Mouse (Mus musculus): ENCODE results near the gene 6430571L13Rik.

The 6430571L13Rik gene

DNA sequence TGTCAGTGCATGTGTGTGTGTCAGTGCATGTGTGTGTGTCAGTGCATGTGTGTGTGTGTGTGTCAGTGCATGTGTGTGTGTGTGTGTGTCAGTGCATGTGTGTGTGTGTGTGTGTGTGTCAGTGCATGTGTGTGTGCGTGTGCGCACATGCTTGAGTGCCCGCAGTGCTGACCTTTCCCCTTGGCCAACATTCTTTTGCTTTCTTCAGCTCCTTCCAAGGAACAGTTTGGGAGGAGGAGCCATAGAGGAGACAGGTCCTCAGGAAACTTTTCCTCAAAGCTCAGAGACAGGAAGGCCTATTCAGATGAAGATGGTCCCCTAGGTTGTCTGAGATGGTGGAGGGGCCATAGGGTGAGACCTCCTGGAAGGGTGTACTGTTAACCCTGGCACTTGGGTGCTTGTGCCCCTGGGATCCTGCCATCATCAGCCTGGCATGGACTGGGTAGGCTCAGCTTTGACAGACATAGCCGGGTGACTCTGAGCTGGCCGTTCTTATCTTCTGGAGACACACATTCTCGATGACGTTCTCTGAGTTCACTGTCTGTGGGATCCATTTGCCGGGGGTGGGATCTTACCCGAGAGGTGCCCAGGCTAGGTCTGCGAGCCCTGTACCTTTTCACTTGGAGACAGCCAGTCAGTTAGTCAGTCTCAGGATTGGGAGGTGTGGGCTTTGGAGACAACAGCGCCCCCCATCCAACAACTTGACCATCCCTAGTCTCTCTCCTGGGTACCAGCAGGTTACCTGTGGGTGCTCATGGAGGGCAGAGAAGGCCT is 33.1 kb upstream of the 6430571L13Rik start:
- DNase-seq (ENCODE audit: low spot score), result no peak

DNA sequence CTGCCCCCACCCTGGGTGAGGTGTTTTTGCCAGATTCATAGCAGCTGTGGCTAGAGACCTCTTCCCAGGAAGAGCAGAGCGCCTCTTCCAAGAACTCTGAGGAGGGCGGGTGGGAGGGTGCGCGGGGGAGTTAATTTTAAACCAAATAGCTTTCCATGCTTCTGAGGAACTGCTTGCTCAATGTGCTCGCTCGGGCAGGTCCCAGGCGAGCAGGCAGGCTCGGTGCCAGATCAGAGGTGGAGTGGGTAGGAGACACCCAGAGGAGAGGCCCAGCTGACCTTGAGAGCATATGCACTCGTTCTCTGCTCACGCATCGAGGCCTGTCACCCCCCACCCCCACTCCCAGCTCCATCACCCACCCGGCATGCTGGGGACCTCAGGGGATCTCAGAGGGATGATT is 32.5 kb upstream of the 6430571L13Rik start:
- peak; percentile 83 for DNase-seq (ENCODE audit: low spot score)

DNA sequence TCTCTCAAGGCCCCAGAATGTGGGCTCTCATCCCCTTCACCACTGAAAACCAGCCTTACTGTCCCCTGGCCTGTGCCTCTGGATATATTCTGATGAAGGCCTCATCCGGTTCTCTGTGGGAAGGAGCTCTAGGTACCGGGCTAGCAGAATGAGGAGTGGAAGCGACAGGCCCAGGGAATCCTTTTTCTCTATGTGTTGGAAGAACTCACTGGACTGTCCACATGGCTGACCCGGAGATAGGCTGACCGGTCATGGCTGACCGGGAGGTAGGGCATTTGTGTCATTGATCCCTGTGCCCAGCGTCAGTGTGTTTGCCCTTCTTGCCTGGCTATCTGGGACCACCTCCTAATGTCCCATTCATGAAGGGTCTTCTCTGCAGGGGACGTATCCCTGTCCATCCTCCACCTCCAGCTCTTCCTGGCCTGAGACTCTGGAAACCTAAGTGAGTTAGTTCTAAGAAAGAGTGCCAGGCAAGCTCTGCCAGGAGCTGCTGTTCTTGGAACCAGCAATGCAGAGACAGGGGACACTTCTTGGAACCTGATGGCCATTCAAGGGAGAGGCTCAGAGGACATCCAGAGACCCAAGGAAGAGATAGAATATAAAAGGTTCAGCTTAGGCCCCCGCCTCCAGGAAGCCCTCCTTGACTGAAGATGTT is 31.9 kb upstream of the 6430571L13Rik start:
- DNase-seq (ENCODE audit: low spot score), result no peak

DNA sequence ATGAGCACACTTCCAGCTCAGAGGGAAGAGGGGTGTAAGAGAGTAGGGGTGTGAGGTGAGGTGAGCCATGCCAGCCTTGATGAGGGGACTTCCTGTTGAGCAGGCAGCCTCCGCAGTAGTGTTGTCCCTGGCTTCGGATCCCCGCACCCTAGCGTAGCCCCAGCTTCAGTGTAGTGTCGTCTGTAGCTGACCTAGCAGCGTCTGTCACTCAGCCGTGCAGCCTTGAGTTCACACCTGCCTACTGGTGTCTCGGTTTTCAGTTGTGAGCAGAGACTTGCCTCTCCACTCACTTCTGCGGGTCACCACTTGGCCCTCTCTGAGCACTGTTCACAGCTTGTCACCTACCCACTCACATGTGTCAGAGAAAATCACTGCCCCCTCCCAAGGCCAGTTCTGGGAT is 31.2 kb upstream of the 6430571L13Rik start:
- DNase-seq (ENCODE audit: low spot score), result no peak

DNA sequence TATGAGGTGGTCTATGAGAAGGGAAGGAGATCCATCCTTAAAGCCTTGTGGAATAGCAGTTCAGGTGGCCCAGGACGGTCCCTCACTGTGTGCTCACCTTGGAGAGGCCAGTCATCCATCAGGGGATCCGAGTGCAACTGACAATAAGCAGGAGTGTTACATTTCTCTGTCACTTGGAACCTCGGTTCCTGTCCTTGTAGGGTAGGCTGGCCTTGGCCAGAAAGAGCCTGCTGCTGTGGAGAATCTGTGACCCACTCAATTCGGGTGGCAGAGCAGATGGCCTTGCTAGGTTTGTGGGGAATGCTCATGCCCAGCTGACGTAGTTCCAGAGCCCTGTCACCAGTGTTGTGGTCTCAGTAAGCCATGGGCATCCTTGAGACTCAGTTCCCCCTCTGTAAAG is 30.8 kb upstream of the 6430571L13Rik start:
- no peak for DNase-seq (ENCODE audit: low spot score)

DNA sequence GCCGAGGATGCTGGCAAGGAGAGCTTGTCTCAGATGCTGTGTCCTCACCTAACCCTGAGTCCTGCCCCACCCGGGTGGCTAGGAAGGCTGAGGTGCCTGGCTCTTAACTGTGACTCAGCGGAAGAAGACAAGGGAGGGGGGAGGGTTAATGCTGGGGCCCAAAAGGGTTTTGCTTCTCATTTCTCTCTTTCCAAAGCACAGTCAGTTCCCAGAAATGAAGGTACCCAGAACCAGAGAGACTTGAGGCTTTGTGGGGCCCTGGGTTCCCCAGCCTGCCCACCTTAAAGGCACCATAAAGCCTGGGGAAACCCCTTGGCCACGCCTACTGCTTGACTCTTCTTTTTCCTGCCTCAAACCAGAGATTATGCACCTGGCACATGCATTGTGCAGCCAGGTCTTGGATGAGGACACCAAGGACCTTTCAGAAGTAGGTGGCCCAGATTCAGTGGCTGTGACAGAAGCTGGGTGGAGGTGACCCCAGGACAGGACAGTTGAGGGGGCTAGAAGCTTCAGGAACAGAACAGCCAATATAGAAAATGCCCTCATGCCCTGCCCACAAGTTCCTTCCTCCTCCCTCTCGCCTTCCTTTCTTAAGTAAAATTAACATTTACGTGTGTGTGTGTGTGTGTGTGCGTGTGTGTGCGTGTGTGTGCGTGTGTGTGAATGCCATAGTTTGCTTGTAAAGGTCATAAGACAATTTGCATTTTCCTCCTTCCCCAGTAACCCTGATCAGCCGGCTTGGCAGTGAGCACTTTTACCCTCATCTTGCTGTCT is 27.4 kb upstream of the 6430571L13Rik start:
- DNase-seq (ENCODE audit: low spot score), result no peak

DNA sequence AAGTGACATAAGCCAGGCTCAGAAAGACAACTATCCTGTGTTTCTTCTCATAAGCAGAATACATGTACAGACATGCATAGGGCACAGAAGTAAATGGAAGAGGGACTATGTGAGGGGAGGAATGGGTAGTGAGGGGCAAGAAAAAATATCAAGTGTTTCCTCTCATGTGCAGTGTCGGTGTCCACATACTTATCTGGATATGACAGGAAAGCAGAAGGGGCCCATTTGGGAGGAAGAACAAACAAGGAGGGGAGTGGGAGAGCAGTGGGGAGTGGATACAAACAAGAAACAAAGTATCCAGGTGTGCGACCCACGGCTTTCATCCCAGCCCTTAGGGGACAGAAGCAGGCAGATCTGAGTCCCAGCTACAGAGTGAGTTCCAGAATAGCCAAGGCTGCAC is 26.5 kb upstream of the 6430571L13Rik start:
- no peak for DNase-seq (ENCODE audit: low spot score)

DNA sequence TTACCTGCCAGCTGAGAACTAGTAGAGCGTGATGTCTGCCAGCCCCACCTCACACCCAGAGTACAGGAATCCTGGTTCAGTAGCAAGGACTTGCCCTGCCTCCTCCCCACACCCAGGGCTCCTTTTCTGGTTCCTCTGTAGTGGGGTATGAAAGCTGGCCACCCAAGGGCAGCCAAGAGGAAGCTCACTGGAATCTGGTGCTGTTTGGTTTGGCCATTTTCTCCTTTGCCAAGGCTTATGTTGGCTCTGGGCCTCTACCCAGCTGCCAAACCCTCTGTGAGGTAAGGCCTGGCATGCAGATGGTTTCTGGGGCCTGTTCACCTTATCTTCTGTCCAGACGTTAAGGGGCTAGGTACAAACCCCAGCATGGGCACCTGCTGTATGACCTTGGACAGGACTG is 24.6 kb upstream of the 6430571L13Rik start:
- no peak for DNase-seq (ENCODE audit: low spot score)

DNA sequence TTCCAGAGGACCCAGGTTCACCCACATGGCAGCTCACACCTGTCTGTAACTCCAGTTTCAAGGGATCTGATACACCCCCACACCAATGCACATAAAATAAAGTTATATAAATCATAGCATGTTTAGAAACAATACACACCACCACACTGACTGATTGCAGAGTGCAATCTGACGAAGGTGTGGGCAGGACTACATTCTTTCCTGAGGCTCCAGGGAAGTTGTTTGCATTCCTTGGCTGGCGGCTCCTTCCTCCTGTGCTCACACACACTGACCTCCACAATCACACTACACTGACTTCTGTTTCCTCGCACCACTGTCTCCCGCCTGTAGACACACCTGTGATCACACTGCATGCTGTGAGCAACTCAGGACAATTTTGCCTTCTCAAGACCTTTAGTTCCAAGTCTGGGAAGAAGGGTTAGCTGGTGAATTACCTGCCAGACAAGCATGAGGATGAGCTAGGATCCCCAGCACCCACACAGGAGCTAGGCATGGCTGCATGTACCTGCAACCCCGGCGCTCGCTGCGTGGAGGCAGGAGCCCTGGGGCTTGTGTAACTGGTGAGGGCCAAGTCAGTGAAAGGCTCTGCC is 17.8 kb upstream of the 6430571L13Rik start:
- no peak for DNase-seq (ENCODE audit: low spot score)

DNA sequence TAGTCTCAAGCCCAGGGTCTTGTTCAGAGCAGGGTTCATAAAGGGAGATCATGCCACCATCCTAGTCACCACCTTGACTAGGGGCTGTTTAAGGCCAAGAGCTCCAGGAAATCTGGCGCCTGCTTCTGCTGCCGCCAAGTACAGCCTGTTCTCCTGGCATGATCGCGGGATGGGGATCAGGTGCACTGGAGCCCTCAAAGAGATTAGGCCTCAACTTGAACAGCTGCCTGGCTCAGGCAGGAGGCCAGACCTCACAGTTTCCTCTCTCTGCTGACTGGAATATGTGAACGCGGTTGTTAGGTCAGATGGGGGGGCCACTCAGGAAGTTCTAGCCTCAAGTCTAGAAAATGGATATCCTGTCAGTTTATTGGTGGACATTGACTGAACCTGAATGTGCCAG is 16.8 kb upstream of the 6430571L13Rik start:
- peak; percentile 27 for DNase-seq (ENCODE audit: low spot score)

DNA sequence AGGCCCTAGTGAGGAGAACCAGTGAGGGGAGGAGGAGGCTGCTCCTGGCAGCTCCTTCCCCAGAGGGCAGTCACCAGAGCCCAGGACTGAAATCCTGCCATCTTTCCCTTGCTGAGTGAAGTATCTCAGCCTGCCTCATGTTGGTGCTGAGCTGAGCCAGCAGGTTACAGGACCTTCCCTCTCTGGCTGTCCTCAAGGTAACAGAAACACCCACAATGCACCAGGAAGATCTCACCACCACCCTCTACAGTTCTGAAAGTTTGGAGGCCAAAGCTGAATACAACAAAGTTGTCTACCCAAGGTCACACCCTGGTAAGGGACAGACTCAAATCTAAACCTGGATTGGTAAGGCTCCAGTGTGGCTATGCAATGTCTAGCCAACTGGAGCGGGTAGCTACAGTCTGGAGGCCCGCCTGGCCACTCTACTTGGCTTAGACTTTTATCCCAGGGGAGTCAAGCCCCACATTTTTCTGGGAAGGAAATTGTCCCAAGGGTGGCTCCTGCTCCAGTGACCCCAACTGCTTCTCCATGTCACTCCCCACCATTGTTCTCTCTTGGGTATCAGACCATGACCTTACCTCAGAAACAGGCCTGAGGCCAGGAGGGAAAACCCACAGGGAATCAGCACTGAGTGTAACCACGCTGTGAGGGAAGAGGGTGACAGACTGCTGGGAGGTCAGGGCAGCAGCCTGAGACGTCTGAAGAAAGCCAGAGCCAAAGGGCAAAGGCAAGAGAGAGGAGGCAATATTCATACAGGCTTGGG is 15.4 kb upstream of the 6430571L13Rik start:
- DNase-seq (ENCODE audit: low spot score), result no peak

DNA sequence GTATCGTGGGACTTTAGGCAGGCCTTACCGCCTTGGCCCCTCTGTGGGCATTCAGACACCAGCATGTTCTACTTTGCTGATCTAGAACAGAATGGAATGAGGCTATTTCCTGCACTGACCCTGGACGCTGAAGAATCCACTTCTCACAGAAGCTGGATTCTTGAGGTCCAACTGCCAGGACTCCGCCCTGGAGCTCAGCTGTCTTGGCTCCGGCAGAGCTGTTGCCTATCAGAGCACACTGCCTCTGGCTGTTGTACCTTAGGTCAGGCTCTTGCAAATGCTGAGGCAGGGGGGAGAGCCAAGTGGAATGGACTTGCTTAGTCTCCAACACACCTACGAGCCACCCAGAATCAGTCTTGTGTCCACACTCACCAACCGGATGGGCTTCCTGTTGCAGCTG is 14.5 kb upstream of the 6430571L13Rik start:
- DNase-seq (ENCODE audit: low spot score), result no peak

DNA sequence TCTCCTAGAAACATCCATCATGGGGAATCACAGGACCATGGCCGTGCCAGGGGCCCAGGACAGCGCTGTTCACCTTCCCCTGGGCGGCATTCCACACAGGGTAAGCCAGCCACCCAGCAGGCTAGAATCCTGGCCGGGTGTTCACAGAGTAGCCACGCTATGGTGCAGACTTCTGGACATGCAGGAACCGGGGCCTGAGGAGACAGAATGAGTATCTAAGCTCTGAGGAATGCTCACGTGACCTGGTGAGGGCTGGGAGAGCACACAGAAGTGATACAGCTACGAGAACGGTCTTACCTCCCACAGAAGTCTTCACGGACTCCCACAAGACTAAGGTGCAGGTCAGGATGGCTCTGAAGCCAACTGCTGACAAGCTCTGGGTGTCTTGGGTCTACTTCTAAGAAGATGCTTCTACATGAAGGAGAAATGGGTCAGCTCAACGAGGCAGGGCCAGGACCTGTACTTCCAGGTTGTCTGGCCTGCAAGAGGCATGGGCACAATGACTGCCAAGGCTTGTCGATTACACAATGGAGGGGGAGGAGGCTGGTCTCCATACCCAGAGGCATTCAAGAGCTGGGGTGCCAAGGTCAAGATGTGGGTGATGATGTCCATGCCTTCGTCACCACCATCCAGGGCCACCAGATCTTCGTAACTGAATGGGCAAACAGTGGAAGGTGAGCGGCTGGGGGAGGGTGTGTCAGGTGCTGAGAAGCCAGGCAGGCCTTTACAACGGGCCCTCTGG is 12.4 kb upstream of the 6430571L13Rik start:
- DNase-seq (ENCODE audit: low spot score), result no peak

DNA sequence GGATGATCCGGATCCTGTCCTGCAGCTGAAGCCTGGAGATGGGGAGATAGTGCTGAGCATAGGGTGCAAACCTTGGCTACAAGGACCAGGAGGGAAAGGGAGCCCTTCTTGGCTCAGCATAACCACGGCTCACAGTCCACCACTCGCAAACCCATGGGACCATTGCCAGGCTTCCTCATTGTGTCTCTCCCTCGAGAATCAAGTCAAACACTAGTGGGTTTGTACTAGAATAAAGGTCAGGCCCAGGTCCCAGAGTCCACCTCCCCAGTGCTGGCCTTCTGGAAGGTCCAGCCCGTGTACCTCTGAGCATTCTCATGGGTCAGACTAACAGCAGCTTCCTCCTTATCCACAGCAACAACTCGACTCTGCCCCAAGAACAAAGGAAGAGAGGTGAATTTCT is 9.6 kb upstream of the 6430571L13Rik start:
- DNase-seq (ENCODE audit: low spot score), result no peak

DNA sequence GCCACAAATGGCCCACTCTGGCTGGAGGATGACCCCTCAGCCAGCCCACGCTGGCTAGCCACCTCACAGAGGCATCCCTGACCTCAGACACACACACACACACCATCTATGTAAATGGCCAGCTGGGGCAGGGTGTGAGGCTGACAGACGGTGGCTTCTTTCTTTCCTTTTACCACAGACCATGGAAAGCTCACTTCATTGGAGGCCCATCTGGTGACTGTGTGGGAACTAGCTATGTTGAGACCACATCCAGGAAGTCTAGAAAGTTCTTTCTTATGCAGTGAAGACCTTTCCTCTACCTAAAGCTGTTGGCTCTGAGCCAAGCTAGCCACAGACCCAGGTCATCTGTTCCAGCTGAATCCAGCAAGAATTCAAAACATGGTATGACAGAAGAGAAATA is 6.7 kb upstream of the 6430571L13Rik start:
- DNase-seq (ENCODE audit: low spot score), result no peak

DNA sequence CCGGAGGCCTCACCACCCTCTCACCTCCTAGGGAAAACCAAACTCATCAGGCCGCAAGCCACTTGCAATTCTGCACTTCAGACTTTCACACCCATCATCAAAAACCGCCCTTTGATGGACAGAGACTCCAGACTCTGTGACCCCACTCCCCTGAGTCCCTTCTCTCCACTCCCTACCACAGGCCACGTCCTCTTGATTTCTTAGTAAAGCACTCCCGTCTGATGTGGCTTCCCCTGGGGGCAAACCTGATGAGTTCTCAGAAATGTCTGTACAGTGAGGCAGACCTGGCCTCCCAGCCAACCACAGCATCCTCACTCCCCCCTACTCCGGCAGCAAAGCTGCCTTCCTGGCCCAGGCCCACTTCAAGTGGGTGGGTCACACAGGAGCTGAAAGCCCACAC is 6.0 kb upstream of the 6430571L13Rik start:
- no peak for DNase-seq (ENCODE audit: low spot score)

DNA sequence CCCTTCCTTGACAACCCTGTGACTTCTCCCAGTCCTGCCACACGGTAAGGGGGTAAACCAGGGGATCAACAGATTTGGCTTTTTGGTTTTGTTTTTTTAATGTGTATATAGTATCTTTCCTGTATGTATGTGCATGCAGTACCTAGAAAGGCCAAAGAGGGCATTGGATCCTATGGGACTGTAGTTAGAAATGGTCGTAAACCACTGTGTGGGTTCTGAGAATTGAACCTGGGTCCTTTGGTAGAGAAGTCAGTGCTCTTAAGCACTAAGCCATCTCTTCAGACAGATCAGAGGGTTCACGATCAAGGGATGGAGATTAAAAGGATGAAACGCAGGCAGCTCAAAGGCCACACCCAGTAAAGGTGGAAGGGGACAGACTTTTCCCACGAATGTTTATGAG is 5.4 kb upstream of the 6430571L13Rik start:
- DNase-seq (ENCODE audit: low spot score), result no peak

DNA sequence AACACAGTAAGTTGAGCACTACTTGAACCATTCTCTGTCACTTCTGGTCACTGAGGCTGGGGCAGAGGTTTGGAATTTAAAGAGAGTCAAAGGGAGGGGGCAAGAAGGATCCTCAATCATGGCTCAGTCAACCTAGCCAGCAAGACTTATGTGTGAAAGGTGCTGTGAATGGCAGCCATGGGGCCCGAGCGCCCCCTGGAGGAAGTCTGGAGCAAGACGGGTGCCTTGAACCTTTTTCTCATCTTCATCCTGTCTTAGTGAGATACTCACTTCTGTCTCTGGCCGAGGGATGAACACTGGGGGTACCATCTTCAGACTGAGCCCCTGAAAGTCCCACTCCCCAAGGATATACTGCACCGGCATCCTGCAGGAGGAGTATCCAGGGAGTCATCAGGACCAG is 4.5 kb upstream of the 6430571L13Rik start:
- DNase-seq (ENCODE audit: low spot score), result no peak

DNA sequence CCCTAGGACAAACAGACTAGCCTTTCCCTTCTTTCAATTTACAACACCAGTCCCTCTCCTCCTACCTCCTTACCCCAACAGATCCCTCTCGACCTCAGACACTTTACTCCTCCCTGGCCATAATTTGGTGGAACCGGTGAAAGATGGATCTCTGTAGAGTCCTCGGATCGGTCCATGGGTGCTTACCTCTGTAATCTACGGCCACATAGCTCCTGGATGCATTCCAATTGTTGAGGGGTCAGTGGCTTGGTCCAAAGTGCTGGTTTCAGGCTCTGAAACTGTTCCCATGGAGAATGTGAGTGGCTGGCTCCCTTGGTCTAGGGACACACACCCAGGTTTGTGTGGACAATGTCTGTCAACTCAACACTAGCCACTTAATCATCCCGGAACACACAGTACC is 4.0 kb upstream of the 6430571L13Rik start:
- DNase-seq (ENCODE audit: low spot score), result no peak

DNA sequence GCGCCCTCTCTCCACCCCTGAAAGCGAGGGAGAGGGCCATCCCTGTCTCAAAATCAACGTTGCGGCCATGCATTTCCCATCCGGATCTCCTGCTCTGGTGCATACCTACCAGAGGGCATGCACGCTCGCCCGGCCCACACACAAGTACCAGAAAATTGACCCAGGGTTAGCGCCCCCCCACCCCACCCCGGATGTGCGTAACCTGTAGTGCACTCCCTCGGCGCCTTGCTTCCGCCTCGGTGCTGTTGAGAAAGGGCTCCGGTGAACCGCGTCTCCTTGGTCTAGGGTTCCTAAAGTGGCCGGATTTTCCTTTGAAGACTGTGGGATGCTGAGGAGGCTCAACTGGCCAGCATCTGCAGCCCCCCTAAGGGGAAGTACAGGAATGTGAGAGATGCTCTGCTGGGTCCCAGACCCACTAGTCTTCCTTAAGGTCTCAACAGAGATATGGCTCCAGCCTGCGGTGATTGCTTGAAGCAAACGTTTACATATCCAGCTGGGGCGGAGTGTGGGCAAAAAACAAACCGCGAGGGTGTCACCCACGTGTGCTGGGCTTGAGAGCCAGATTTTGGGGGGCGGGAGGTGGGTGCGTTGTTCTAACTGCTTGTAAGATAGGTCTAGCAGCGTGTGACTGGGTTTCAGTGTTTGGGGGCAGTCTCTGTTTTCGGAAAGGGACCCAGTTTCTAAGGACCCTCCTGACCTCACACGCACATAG is 2.1 kb upstream of the 6430571L13Rik start, which contains the start of gene Hemk1:
Gene Hemk1 (minus strand): TSS at position 179 of the 712 bp plus-strand sequence.
- peak; percentile 54 for DNase-seq (ENCODE audit: low spot score)
